Mouse (Mus musculus) heart, adult 2 months (tissue): ENCODE data around the gene Fbxw8. TPM values are rescaled to one million over a fixed set of nuclear protein-coding genes. Genes with fewer than 3 reads are reported as not detected.

Source experiments
- DNase-seq, 2 experiments: peaks; one replicate each; pipeline ENCODE4 v3.0.0; 2021
- H3K27ac ChIP-seq: fragments of 200-600 bp; 2 replicates; pipeline ENCODE4 v1.8.1; 2022
- H3K27me3 ChIP-seq: fragments of 200-500 bp; 2 replicates; pipeline ENCODE4 v1.6.1; 2012; ENCODE audit warnings: mild to moderate bottlenecking, low read length, inconsistent platforms, mixed read lengths; ENCODE audit not compliant: control insufficient read depth, insufficient read depth
- H3K36me3 ChIP-seq: fragments of 200-500 bp; 2 replicates; pipeline ENCODE4 v1.6.1; 2012; ENCODE audit warnings: low read length, inconsistent platforms; ENCODE audit not compliant: control insufficient read depth, insufficient read depth
- H3K4me1 ChIP-seq: fragments of 200-500 bp; 2 replicates; pipeline ENCODE4 v1.6.1; 2011; ENCODE audit warnings: low read length; ENCODE audit not compliant: control insufficient read depth, insufficient read depth
- H3K4me3 ChIP-seq: fragments of 200-600 bp; 2 replicates; pipeline ENCODE4 v1.8.1; 2022
- H3K79me2 ChIP-seq: fragments of 200-500 bp; replicated peaks from 2 replicates; pipeline ENCODE4 v1.6.1; 2012; ENCODE audit warnings: mild to moderate bottlenecking, inconsistent platforms, low read length, moderate library complexity, mixed read lengths; ENCODE audit not compliant: control insufficient read depth, insufficient read depth
- H3K9ac ChIP-seq: fragments of 200-500 bp; 2 replicates; pipeline ENCODE4 v1.6.1; 2012; ENCODE audit warnings: low read depth, mild to moderate bottlenecking, control low read depth, inconsistent platforms, low read length, mixed read lengths
- CTCF ChIP-seq: fragments of 200-600 bp; IDR thresholded peaks from 2 replicates; pipeline ENCODE4 v1.8.1; 2022; ENCODE audit warnings: antibody characterized with exemption, mild to moderate bottlenecking, moderate library complexity
- EP300 ChIP-seq: fragments of 200-500 bp; IDR thresholded peaks from 2 replicates; pipeline ENCODE4 v1.6.1; 2011; ENCODE audit warnings: low read depth, low read length, control low read depth; ENCODE audit not compliant: insufficient read depth
- POLR2A ChIP-seq: fragments of 200-500 bp; IDR thresholded peaks from 2 replicates; pipeline ENCODE4 v1.6.1; 2011; ENCODE audit warnings: mild to moderate bottlenecking, low read depth, low read length, control low read depth; ENCODE audit not compliant: insufficient read depth
- WGBS: fragments of 180-500 bp; shearing (Covaris S2); methylation state at CpG from one replicate; pipeline ENCODE4 v1.1.7; 2018; 5-methylcytosine and 5-hydroxymethylcytosine counted together
- intact Hi-C: fragments of 180-260 bp; cut with DNase I; formaldehyde crosslinking; loops from one replicate; pipeline ENCODE4 v1.15.1; 2025
- polyA plus RNA-seq: library from polyadenylated mRNA; depleted of rRNA; stranded (reverse); fragments of >200 nt; gene quantifications from 2 replicates; pipeline ENCODE4 v1.2.3, GENCODE M21; 2012
- total RNA-seq, 2 experiments: library from RNA; stranded (reverse); gene quantifications; 2 replicates each; pipeline ENCODE4 v1.2.3; 2021

Fbxw8 gene
- total and polyA plus RNA-seq, 3 experiments, result 35.1 to 39.2 (median 36.8) TPM

DNA sequence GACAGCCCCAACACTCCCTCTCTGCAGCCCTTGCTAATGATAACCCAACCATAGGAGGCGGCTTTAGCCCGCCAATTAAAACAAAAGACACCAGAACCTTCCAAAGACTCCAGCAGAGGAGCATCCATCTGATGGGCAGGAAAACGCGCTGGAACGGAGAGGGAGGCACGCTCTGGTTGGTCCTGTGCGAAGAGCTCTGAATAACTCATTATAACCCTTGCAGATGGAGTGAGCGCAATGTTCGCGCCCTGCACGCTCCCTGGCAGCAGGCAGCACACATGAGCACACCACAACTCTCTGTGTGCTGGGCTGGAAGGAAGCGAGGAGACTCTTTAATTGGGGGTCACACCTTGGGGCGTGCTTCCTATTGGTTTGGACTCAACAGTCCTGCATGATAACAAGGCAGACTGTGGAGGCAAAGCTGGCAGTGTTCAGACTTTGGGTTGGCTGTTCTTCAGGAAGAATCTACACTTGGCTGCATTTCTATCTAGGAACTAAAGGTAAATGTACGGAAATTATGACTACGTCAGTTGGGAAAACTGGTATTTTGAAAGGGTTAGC, 82.0 kb downstream of the Fbxw8 start:
- WGBS, result 88% methylated on average over 15 of the region's 15 CpGs
- intact Hi-C loops, result no loop called here
- Histone ChIP-seq H3K9ac (no peak overlapping the region), H3K36me3 (no peaks in the 10 kb centered on the region), H3K4me1 (no peaks in the 10 kb centered on the region), H3K27me3 (no peaks in the 10 kb centered on the region), H3K27ac (no peak overlapping the region), H3K4me3 (no peak overlapping the region), H3K79me2 (no peaks in the 10 kb centered on the region)
- TF ChIP-seq CTCF (no peak), EP300 (no peak), POLR2A (no peak)
- no peak for DNase-seq

GRCm38 (mm10) chr5:118071766-118072165, 83.5 kb downstream of the Fbxw8 start:
- no peaks in the 10 kb centered on the region for H3K79me2 ChIP-seq
- H3K9ac ChIP-seq, result no peak overlapping the region
- H3K4me1 ChIP-seq, result peaks cover 1% of the 10 kb centered on the region; the same call in 1 of the 2 replicates
- DNase-seq, result no peak
- H3K4me3 ChIP-seq, result no peak overlapping the region
- H3K27ac ChIP-seq, result no peak overlapping the region
- no peaks in the 10 kb centered on the region for H3K27me3 ChIP-seq
- intact Hi-C loops, result no loop called here
- 91% methylated on average over 5 of the region's 5 CpGs for WGBS
- H3K36me3 ChIP-seq, result no peaks in the 10 kb centered on the region
- no peak for TF ChIP-seq POLR2A
- no peak for TF ChIP-seq CTCF
- no peak for TF ChIP-seq EP300

DNA sequence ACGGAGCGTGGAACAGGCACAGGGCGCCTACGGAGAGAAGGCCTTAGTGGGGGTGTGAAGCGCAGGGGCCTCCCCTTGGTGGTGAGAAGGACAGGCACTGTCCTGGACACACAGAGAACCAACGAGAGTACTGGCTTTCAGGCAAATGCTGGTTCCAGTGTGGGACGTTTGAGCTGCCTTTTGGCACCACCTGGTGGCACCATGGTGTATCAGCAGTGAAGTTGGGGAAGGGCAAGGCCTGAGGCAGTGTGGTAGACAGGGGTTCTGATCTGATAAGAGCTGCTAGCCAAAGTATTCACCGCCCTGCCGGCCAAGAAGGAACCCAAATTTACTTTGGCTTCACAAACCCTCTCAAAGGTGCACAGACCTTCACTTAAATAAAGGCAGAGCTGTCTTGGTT, 85.9 kb downstream of the Fbxw8 start:
- no peaks in the 10 kb centered on the region for H3K27me3 ChIP-seq
- 34% methylated on average over 9 of the region's 9 CpGs for WGBS
- H3K4me1 ChIP-seq, result peaks cover 3% of the 10 kb centered on the region; the same call in 1 of the 2 replicates
- TF ChIP-seq POLR2A (no peak), CTCF (peak; percentile 94), EP300 (peak; percentile 89; the same call in 1 of the 2 replicates)
- DNase-seq, result peak; percentile 70 to 73
- H3K27ac ChIP-seq, result no peak overlapping the region; the same call in 1 of the 2 replicates
- no peaks in the 10 kb centered on the region for H3K79me2 ChIP-seq
- no peaks in the 10 kb centered on the region for H3K36me3 ChIP-seq
- H3K4me3 ChIP-seq, result no peak overlapping the region
- H3K9ac ChIP-seq, result no peak overlapping the region
- intact Hi-C loops, result loop anchor here (1.0 to 5.0 kb wide), 2 partner anchors 42 to 65 kb away; partner anchors contain the start of gene Tesc

DNA sequence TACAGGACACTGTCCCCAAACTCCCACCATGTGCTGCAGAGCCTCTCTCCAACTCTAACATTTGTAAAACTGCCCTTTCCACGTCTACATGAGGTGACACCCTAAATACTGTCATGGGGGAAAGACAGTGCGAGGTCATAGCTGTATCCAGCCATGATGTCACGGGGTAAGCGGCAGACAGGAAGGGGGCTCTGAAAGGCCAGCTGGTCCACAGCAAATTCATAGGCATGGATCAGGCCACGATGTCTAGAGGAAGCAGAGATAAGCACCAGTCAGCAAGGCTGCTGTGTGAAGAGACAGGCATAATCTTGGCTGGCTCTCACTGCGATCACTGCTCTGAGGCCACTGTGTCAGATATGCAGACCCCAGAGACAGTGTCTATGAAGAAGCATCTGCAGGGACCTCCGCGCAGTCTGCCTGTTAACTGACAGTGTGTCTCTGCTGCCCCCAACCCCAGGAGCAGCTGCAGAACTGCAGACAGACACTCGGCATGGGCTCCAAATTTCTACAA, 87.2 kb downstream of the Fbxw8 start:
- TF ChIP-seq POLR2A (no peak), CTCF (no peak), EP300 (no peak)
- Histone ChIP-seq H3K9ac (no peak overlapping the region), H3K36me3 (no peaks in the 10 kb centered on the region), H3K4me1 (peaks cover 3% of the 10 kb centered on the region; the same call in 1 of the 2 replicates), H3K27ac (peak overlapping the region; percentile 15; the same call in 1 of the 2 replicates), H3K79me2 (no peaks in the 10 kb centered on the region), H3K27me3 (no peaks in the 10 kb centered on the region), H3K4me3 (no peak overlapping the region)
- no peak for DNase-seq
- 50% methylated on average over 9 of the region's 9 CpGs for WGBS
- intact Hi-C loops, result loop anchor here (5.0 kb wide), 1 partner anchor 41 kb away; the partner anchor contains the start of gene Tesc

GRCm38 (mm10) chr5:118067572-118067971, 87.7 kb downstream of the Fbxw8 start:
- no peaks in the 10 kb centered on the region for H3K79me2 ChIP-seq
- 69% methylated on average over 4 of the region's 4 CpGs for WGBS
- H3K9ac ChIP-seq, result no peak overlapping the region
- H3K36me3 ChIP-seq, result no peaks in the 10 kb centered on the region
- H3K4me1 ChIP-seq, result peaks cover 3% of the 10 kb centered on the region; the same call in 1 of the 2 replicates
- H3K27ac ChIP-seq, result no peak overlapping the region; the same call in 1 of the 2 replicates
- intact Hi-C loops, result loop anchor here (5.0 kb wide), 1 partner anchor 40 kb away; the partner anchor contains the start of gene Tesc
- H3K4me3 ChIP-seq, result no peak overlapping the region
- DNase-seq, result no peak
- no peak for TF ChIP-seq EP300
- TF ChIP-seq CTCF, result no peak
- TF ChIP-seq POLR2A, result no peak
- no peaks in the 10 kb centered on the region for H3K27me3 ChIP-seq

GRCm38 (mm10) chr5:118066828-118067227, 88.4 kb downstream of the Fbxw8 start:
- no peaks in the 10 kb centered on the region for H3K27me3 ChIP-seq
- WGBS, result 69% methylated on average over 5 of the region's 5 CpGs
- intact Hi-C loops, result loop anchor here (5.0 kb wide), 1 partner anchor 40 kb away; the partner anchor contains the start of gene Tesc
- no peaks in the 10 kb centered on the region for H3K36me3 ChIP-seq
- H3K4me3 ChIP-seq, result no peak overlapping the region
- peak; percentile 67 to 81 for DNase-seq
- no peaks in the 10 kb centered on the region for H3K79me2 ChIP-seq
- H3K9ac ChIP-seq, result no peak overlapping the region
- TF ChIP-seq CTCF (peak; percentile 86), POLR2A (no peak), EP300 (no peak)
- H3K27ac ChIP-seq, result peak overlapping the region; percentile 40; the same call in 1 of the 2 replicates
- peaks cover 3% of the 10 kb centered on the region; the same call in 1 of the 2 replicates for H3K4me1 ChIP-seq
